Mouse (Mus musculus) neural tube, embryonic 13.5 days (tissue): ENCODE data around the gene Fam129a. TPM values are rescaled to one million over a fixed set of nuclear protein-coding genes. Genes with fewer than 3 reads are reported as not detected.

ENCODE experiments used
- ATAC-seq: fragments of 200-750 bp; cut with Nextera tagmentation; 2 replicates; pipeline ENCODE4 v1.8.0; 2017; ENCODE audit warnings: low read depth, mild to moderate bottlenecking, moderate TSS enrichment, moderate library complexity
- H3K27ac ChIP-seq: fragments of 300-500 bp; sonication (generic); replicated peaks from 2 replicates; pipeline ENCODE4 v1.5.1; 2015; ENCODE audit warnings: moderate library complexity, mild to moderate bottlenecking, inconsistent platforms
- H3K27me3 ChIP-seq: fragments of 300-500 bp; sonication (generic); 2 replicates; pipeline ENCODE4 v1.6.1; 2015; ENCODE audit warnings: mild to moderate bottlenecking, inconsistent platforms
- H3K36me3 ChIP-seq: fragments of 300-500 bp; sonication (generic); 2 replicates; pipeline ENCODE4 v1.6.1; 2015; ENCODE audit warnings: mild to moderate bottlenecking, inconsistent platforms
- H3K4me1 ChIP-seq: fragments of 300-500 bp; sonication (generic); replicated peaks from 2 replicates; pipeline ENCODE4 v1.6.1; 2015; ENCODE audit warnings: inconsistent platforms
- H3K4me2 ChIP-seq: fragments of 300-500 bp; sonication (generic); 2 replicates; pipeline ENCODE4 v1.6.1; 2015; ENCODE audit warnings: inconsistent platforms, mild to moderate bottlenecking, moderate library complexity
- H3K4me3 ChIP-seq: fragments of 300-500 bp; sonication (generic); 2 replicates; pipeline ENCODE4 v1.5.1; 2015; ENCODE audit warnings: mild to moderate bottlenecking, inconsistent platforms
- H3K9ac ChIP-seq: fragments of 300-500 bp; sonication (generic); 2 replicates; pipeline ENCODE4 v1.6.1; 2015; ENCODE audit warnings: moderate library complexity, mild to moderate bottlenecking, inconsistent platforms
- H3K9me3 ChIP-seq: fragments of 300-500 bp; sonication (generic); 2 replicates; pipeline ENCODE4 v1.6.1; 2016; ENCODE audit warnings: inconsistent platforms
- WGBS: fragments of 180-500 bp; shearing (Covaris S2); methylation state at CpG from one replicate; pipeline ENCODE4 v1.1.7; 2015; 5-methylcytosine and 5-hydroxymethylcytosine counted together
- polyA plus RNA-seq: library from polyadenylated mRNA; unstranded; fragments of >200 nt; fragmentation: Nextera tagmentation; extraction: Ambion mirVana; gene quantifications from 2 replicates; pipeline ENCODE4 v1.2.1, GENCODE M21; 2015

Gene Fam129a
- polyA plus RNA-seq, 1 experiment from 2014 or later: 5.9 TPM

GRCm38 (mm10) chr1:151752946-151753345, 182.0 kb downstream of the Fam129a start:
- no peak for ATAC-seq
- no peaks in the 10 kb centered on the region for H3K9me3 ChIP-seq
- H3K4me1 ChIP-seq: peaks cover 16% of the 10 kb centered on the region
- no peak overlapping the region for H3K27ac ChIP-seq
- H3K4me2 ChIP-seq: no peak overlapping the region
- no peaks in the 10 kb centered on the region for H3K27me3 ChIP-seq
- no peaks in the 10 kb centered on the region for H3K36me3 ChIP-seq
- H3K4me3 ChIP-seq: no peak overlapping the region
- no peak overlapping the region for H3K9ac ChIP-seq
- 83% methylated on average over 4 of the region's 4 CpGs for WGBS

DNA sequence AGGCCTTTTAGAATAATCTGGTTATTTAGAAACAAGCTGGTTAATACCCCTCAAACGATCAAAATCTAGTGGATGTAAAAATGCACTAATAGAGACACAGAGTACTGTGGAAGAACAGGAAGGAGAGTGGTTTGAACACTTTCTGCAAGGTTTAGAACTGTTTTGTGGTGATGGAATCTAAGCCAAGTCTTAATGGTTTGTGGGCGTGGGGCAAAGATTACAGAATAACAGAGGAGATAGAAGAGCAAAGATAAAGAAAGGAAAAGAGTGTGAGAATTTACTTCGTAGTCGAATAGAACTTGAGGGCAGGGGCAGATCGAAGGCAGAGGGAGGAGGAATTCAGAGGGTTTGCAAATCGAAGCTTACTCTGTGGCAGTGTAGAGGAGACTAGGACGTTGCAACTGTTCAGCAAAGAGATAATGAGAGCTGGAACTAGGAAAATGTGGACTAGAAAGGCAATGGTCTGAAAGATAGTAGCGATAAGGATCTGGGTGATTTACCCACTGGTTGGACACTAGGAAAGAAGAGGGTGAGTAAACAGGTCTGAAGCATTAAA, 182.5 kb downstream of the Fam129a start:
- no peak overlapping the region for H3K4me3 ChIP-seq
- peaks cover 16% of the 10 kb centered on the region for H3K4me1 ChIP-seq
- ATAC-seq: no peak
- H3K4me2 ChIP-seq: no peak overlapping the region
- no peaks in the 10 kb centered on the region for H3K9me3 ChIP-seq
- WGBS: 85% methylated on average over 8 of the region's 8 CpGs
- H3K36me3 ChIP-seq: no peaks in the 10 kb centered on the region
- no peak overlapping the region for H3K27ac ChIP-seq
- no peak overlapping the region for H3K9ac ChIP-seq
- no peaks in the 10 kb centered on the region for H3K27me3 ChIP-seq

DNA sequence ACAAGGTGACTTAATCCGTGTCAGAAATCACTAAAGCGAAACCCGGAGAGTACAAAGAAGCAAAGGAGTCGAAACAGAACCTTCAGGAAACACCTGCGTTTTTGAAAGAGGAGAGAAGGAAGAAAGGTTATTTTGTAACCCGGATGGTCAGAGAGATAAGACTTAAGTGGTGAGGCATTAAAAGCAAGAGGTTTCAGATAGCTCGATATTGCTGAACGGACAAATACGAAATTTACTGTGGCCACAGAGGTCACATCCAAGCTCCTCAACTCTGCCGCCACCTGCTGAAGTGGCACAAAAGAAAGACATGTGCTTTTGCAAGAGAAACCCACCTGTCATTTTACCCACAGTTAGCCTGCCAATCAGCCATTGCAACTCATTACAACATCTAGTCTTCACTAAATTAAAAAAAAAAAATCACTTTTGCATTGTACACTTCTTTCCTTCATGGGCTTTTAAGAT, 183.1 kb downstream of the Fam129a start:
- Histone ChIP-seq H3K27me3 (no peaks in the 10 kb centered on the region), H3K4me1 (peaks cover 16% of the 10 kb centered on the region), H3K4me2 (peak overlapping the region; percentile 56), H3K4me3 (peak overlapping the region; percentile 90; the same call in 1 of the 2 replicates), H3K27ac (no peak overlapping the region), H3K9me3 (no peaks in the 10 kb centered on the region), H3K9ac (no peak overlapping the region), H3K36me3 (no peaks in the 10 kb centered on the region)
- WGBS: 74% methylated on average over 10 of the region's 10 CpGs
- no peak for ATAC-seq

DNA sequence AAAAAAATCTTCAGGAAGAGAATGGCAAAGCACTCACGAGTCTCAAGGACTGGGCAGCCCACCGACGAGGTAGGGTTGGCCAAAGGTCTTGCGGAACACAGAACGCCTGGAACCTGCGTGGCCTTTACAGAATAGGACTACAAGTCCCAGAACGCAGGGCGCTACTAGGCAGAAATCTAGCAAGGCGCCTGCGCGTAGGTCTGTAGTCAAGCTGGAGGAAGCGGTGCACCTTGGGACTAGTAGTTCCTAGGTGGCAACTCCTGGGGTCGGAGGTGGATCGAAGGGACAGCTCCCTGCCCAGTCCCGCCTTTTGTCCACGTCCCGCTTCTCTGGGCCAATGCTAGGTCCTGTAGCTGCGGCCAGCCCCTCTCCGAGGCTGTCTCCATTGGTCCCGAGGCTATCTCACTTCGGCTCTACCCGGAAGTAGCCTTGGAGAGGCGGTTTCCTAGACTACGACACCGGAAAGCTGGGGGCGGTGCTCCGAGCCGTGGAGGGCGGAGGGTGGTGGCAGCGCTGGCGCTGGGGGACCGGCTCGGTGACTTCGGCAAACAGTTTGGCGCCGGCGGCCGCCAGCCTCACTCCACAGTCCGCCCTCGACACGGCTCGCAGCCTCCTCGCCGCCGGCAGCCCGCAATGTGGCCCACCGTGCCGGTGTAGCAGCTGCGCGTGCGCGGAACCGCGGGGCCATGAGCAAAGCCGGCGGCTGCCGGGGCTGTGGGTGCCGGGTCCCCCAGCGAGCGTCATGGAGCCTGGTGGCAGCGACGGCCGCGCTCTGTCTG, 184.1 kb downstream of the Fam129a start, which contains the start of gene Edem3:
TSS of gene Edem3 (plus strand) at position 491 of the 779 bp plus-strand sequence.
- peak within 1 kb of the TSS; percentile 90 for H3K4me3 ChIP-seq
- 0 out of 2 replicates have a peak, but pooled peaks cover 3% of the 10 kb centered on the region for H3K36me3 ChIP-seq
- WGBS: under 1% methylated on average over 61 of the region's 64 CpGs
- H3K27me3 ChIP-seq: no peaks in the 10 kb centered on the region
- H3K9me3 ChIP-seq: no peaks in the 10 kb centered on the region
- peaks cover 16% of the 10 kb centered on the region for H3K4me1 ChIP-seq
- ATAC-seq: peak; percentile 99
- peak within 1 kb of the TSS; percentile 90 for H3K27ac ChIP-seq
- H3K4me2 ChIP-seq: peak within 1 kb of the TSS; percentile 92
- peak within 1 kb of the TSS; percentile 83 for H3K9ac ChIP-seq

- Histone ChIP-seq H3K4me2 (peak overlapping the region; percentile 92), H3K9me3 (no peaks in the 10 kb centered on the region), H3K36me3 (peaks cover 7% of the 10 kb centered on the region), H3K4me1 (peaks cover 16% of the 10 kb centered on the region), H3K4me3 (peak overlapping the region; percentile 90), H3K27ac (peak overlapping the region; percentile 90), H3K27me3 (no peaks in the 10 kb centered on the region), H3K9ac (peak overlapping the region; percentile 83)
- ATAC-seq: no peak; the same call in none of the 2 replicates
- WGBS: 6% methylated on average over 36 of the region's 36 CpGs
These were observed 184.9 kb downstream of the Fam129a start for GRCm38 (mm10) chr1:151755660-151756424.

GRCm38 (mm10) chr1:151756425-151756728, 185.4 kb downstream of the Fam129a start:
- H3K9ac ChIP-seq: peak overlapping the region; percentile 83

DNA sequence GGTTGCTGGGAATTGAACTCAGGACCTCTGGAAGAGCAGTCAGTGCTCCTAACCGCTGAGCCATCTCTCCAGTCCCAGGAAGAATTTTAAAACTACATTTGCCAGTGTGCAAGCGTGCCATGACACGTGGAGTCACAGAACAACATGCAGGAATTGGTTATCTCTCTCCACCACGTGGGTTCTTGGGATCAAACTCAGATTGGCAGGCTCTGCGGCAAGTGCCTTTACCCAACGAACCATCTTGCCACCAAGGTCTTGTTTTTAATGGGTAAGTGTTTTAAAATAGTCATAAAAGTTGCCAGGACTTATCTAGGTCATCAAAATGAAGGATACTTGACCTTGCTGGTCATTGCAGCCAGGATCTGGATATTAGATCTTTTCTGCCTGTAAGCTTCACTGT, 187.3 kb downstream of the Fam129a start:
- 88% methylated on average over 6 of the region's 6 CpGs for WGBS
- H3K4me1 ChIP-seq: peaks cover 16% of the 10 kb centered on the region
- H3K27ac ChIP-seq: no peak overlapping the region
- H3K36me3 ChIP-seq: peaks cover 25% of the 10 kb centered on the region
- no peaks in the 10 kb centered on the region for H3K9me3 ChIP-seq
- H3K4me2 ChIP-seq: no peak overlapping the region
- no peaks in the 10 kb centered on the region for H3K27me3 ChIP-seq
- no peak overlapping the region for H3K9ac ChIP-seq
- no peak overlapping the region for H3K4me3 ChIP-seq
- no peak for ATAC-seq

More at GRCm38 (mm10) chr1:151756425-151756728, 185.4 kb downstream of the Fam129a start:
- Histone ChIP-seq H3K9me3 (no peaks in the 10 kb centered on the region), H3K4me1 (peaks cover 16% of the 10 kb centered on the region), H3K4me2 (peak overlapping the region; percentile 92), H3K4me3 (peak overlapping the region; percentile 90), H3K27me3 (no peaks in the 10 kb centered on the region), H3K36me3 (peaks cover 12% of the 10 kb centered on the region), H3K27ac (no peak overlapping the region)
- ATAC-seq: no peak
- 53% methylated on average over 1 of the region's 1 CpGs for WGBS

DNA sequence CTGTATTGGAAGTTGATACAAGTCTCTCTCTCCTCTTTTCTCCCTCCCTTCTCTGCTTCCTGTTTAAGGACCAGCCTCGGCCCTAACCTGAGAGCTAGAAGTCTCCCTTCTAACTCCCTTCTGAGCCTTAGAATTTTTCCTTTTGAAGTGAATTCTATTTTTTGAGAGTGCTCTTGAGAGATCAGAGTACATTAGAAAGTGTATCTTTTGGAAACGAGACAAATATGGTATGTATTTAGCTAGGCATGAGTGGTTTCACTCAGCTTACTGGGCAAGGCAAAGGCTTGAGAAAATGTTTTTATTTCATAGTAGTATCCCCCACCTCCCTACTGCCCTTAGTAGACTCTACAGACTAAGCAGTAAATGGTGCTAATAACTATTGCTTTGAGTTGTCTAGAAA, 188.0 kb downstream of the Fam129a start:
- no peak overlapping the region for H3K4me3 ChIP-seq
- H3K9ac ChIP-seq: no peak overlapping the region
- no peak for ATAC-seq
- no peaks in the 10 kb centered on the region for H3K9me3 ChIP-seq
- H3K4me1 ChIP-seq: peaks cover 16% of the 10 kb centered on the region
- H3K4me2 ChIP-seq: no peak overlapping the region
- no peak overlapping the region for H3K27ac ChIP-seq
- H3K36me3 ChIP-seq: peaks cover 29% of the 10 kb centered on the region
- no peaks in the 10 kb centered on the region for H3K27me3 ChIP-seq
- WGBS: 85% methylated on average over 2 of the region's 2 CpGs

GRCm38 (mm10) chr1:151764236-151764635, 193.2 kb downstream of the Fam129a start:
- H3K36me3 ChIP-seq: peaks cover 29% of the 10 kb centered on the region
- H3K27ac ChIP-seq: no peak overlapping the region
- H3K4me1 ChIP-seq: no peaks in the 10 kb centered on the region
- no peaks in the 10 kb centered on the region for H3K27me3 ChIP-seq
- H3K4me2 ChIP-seq: no peak overlapping the region
- H3K9ac ChIP-seq: no peak overlapping the region
- ATAC-seq: no peak
- H3K4me3 ChIP-seq: no peak overlapping the region
- WGBS: 81% methylated on average over 3 of the region's 3 CpGs
- H3K9me3 ChIP-seq: no peaks in the 10 kb centered on the region

DNA sequence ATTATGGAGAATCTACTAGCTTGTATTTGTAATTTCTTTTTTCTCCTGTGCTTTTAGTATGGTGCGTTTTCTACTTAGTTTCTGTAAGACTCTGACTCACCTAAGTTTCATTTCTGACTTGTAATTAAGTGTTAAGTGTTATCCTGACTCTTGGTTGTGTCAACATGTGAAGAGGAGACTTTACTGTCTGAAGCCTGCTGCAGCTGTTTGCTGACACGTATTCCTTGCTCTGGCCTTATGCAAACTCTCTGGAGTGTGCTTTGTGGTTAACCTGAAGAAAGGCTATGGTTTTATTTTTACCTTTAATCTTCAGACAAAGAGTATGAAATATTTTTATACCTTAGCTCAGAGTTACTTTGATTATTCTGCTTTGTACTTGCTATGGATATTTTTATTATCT, 195.2 kb downstream of the Fam129a start:
- no peak for ATAC-seq
- Histone ChIP-seq H3K4me2 (no peak overlapping the region), H3K27me3 (no peaks in the 10 kb centered on the region), H3K9me3 (no peaks in the 10 kb centered on the region), H3K4me3 (no peak overlapping the region), H3K27ac (no peak overlapping the region), H3K9ac (no peak overlapping the region), H3K4me1 (no peaks in the 10 kb centered on the region), H3K36me3 (peaks cover 25% of the 10 kb centered on the region)
- WGBS: 81% methylated on average over 2 of the region's 2 CpGs

GRCm38 (mm10) chr1:151766976-151767654, 196.1 kb downstream of the Fam129a start:
- Histone ChIP-seq H3K9me3 (no peaks in the 10 kb centered on the region), H3K4me1 (no peaks in the 10 kb centered on the region), H3K36me3 (peaks cover 25% of the 10 kb centered on the region), H3K9ac (no peak overlapping the region), H3K4me2 (no peak overlapping the region), H3K4me3 (no peak overlapping the region), H3K27ac (no peak overlapping the region), H3K27me3 (no peaks in the 10 kb centered on the region)
- no peak for ATAC-seq
- 88% methylated on average over 3 of the region's 3 CpGs for WGBS
